29 mouse cellular contexts compared by ENCODE assay signal in the genomic region with DNA sequence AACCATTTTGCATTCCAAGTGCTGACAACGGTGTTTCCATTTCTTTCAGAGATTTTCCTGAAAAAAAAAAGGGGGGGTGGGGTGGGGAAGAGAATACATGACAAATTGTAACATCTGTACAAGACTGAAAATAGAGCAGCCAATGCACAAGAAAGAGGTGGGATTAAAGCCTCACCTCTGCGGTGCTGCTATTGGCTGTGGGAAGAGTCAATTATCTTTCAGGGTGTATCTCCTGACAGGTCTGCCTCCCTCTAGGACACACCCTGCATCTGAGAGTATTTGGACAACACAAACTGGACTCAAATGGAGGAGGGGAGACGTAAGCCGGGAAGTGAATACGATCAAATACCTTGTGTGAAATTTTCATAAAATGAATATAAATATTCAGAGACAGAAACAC. TPM values are rescaled to one million over a fixed set of nuclear protein-coding genes. Genes with fewer than 3 reads are reported as not detected.
DNase-seq lines count a peak whose midpoint lies in the region; ATAC-seq and TF ChIP-seq lines count a peak whose summit lies in the region.
"Had no signal": no experiment of that assay in that cellular context is flagged by ENCODE, and none has a peak within 500 bp of the region (broad histone marks: within the 10 kb centered on the region; RNA-seq: fewer than 3 reads in every experiment).

No protein-coding gene starts in this region.

- H3K36me3 ChIP-seq in liver, postnatal 0 days (replicated peaks; ENCODE audit: insufficient read depth, low read length) = peaks cover 68% of the 10 kb centered on the region
- peaks cover 15 to 37% of the 10 kb centered on the region in 2 experiments for H3K36me3 ChIP-seq in MEL (ENCODE audit: control insufficient read depth in 1 of 2, insufficient read depth in 2 of 2, low read length in 2 of 2)
- peaks cover 71% of the 10 kb centered on the region for H3K36me3 ChIP-seq in kidney, embryonic 14.5 days (ENCODE audit: control insufficient read depth, insufficient read depth, low read length)

- peaks cover 25% of the 10 kb centered on the region for H3K79me2 ChIP-seq in MEL (ENCODE audit: control insufficient read depth, insufficient read depth, low read length, poor library complexity)

- peaks cover 11% of the 10 kb centered on the region; the same call in 1 of the 2 replicates for H3K9me3 ChIP-seq in liver, postnatal 0 days (ENCODE audit: low read length)
- H3K9me3 ChIP-seq in MEL (replicated peaks; ENCODE audit: insufficient read depth, low read length) = no peaks in the 10 kb centered on the region
- H3K9me3 ChIP-seq in kidney, embryonic 14.5 days (ENCODE audit: control insufficient read depth, low read length) = peaks cover 3% of the 10 kb centered on the region; the same call in 1 of the 2 replicates
- H3K9me3 ChIP-seq: heart, embryonic 15.5 days; intestine, embryonic 15.5 days had no signal

- no peak overlapping the region for H3K4me3 ChIP-seq in liver, postnatal 0 days (ENCODE audit: low read depth, low read length)
- no peak overlapping the region for H3K4me3 ChIP-seq in MEL (ENCODE audit: control insufficient read depth in 1 of 2, insufficient read depth in 1 of 2, low read depth in 2 of 2, low read length in 2 of 2)
- H3K4me3 ChIP-seq in kidney, embryonic 14.5 days (ENCODE audit: low read length) = no peak overlapping the region
- H3K4me3 ChIP-seq: embryonic facial prominence, embryonic 15.5 days; erythroblast, embryonic 14.5 days; forebrain, embryonic 10.5 days; heart, adult 2 months; heart, embryonic 15.5 days; intestine, embryonic 15.5 days had no signal

- H3K27ac ChIP-seq in liver, postnatal 0 days (ENCODE audit: low read depth) = no peak overlapping the region
- no peak overlapping the region for H3K27ac ChIP-seq in MEL (ENCODE audit: control insufficient read depth, low read depth, low read length)
- no peak overlapping the region for H3K27ac ChIP-seq in kidney, embryonic 14.5 days (ENCODE audit: low read depth, low read length)
- H3K27ac ChIP-seq: embryonic facial prominence, embryonic 15.5 days; forebrain, embryonic 10.5 days; heart, adult 2 months; heart, embryonic 15.5 days; hindbrain, embryonic 14.5 days; intestine, embryonic 15.5 days had no signal

- no peak for TF ChIP-seq EP300 in liver, postnatal 0 days (IDR thresholded peaks at IDR 0.05; ENCODE audit: low read depth)
- no peak for TF ChIP-seq EP300 in MEL (IDR thresholded peaks at IDR 0.05; ENCODE audit: low read depth in 1 of 2, low read length in 2 of 2)

- DNase-seq in liver (peak; percentile 45), MEL (ENCODE audit: low read depth, low spot score) (peak; percentile 18), MN1 (ENCODE audit: low spot score) (no peak)
- DNase-seq in liver, postnatal 0 days = no peak
- peak; percentile 47 for DNase-seq in c-Kit-positive CD71-positive TER-119-positive erythroid progenitor cells, embryonic 14.5 days (ENCODE audit: low spot score)
- no peak for DNase-seq in layer of hippocampus, adult 9-10 months (ENCODE audit: low spot score)
- DNase-seq: adrenal gland, adult 2 months; adrenal gland, postnatal 25 days; B cell, adult 2 months; cerebellum, adult 11 months; cerebellum, adult 8-10 months; cerebellum, postnatal 14 days; embryo, embryonic 11 days; gastrocnemius, postnatal 10 days; heart, adult 2 months; heart, postnatal 14 days had no signal

- H3K27me3 ChIP-seq in liver, postnatal 0 days (ENCODE audit: insufficient read depth, low read length) = no peaks in the 10 kb centered on the region
- no peaks in the 10 kb centered on the region for H3K27me3 ChIP-seq in MEL (ENCODE audit: control insufficient read depth in 1 of 2, insufficient read depth in 2 of 2, low read length in 2 of 2)
- H3K27me3 ChIP-seq in kidney, embryonic 14.5 days (ENCODE audit: control insufficient read depth, insufficient read depth, low read length) = no peaks in the 10 kb centered on the region
- H3K27me3 ChIP-seq: embryonic facial prominence, embryonic 15.5 days; heart, embryonic 15.5 days; intestine, embryonic 15.5 days had no signal

- 93% methylated on average over 5 of the region's 5 CpGs for WGBS in liver, postnatal 0 days (ENCODE audit: insufficient replicate concordance)
- WGBS in kidney, embryonic 14.5 days = 97% methylated on average over 5 of the region's 5 CpGs

- H3K9ac ChIP-seq in liver, postnatal 0 days (replicated peaks) = no peak overlapping the region
- no peak overlapping the region for H3K9ac ChIP-seq in MEL (ENCODE audit: control insufficient read depth, low read depth, low read length, poor library complexity, severe bottlenecking)
- H3K9ac ChIP-seq in kidney, embryonic 14.5 days (ENCODE audit: low read depth, low read length) = no peak overlapping the region
- H3K9ac ChIP-seq: embryonic facial prominence, embryonic 15.5 days; heart, embryonic 15.5 days; hindbrain, embryonic 14.5 days; intestine, embryonic 15.5 days had no signal

- H3K4me2 ChIP-seq in liver, postnatal 0 days (ENCODE audit: low read depth, low read length) = no peak overlapping the region
- no peak overlapping the region for H3K4me2 ChIP-seq in kidney, embryonic 14.5 days (replicated peaks; ENCODE audit: low read depth, low read length)
- H3K4me2 ChIP-seq: embryonic facial prominence, embryonic 15.5 days; heart, embryonic 11.5 days; heart, embryonic 15.5 days; hindbrain, embryonic 14.5 days; intestine, embryonic 15.5 days had no signal

- H3K4me1 ChIP-seq in liver, postnatal 0 days (ENCODE audit: insufficient read depth) = peaks cover 16% of the 10 kb centered on the region
- peaks cover 0 to 3% of the 10 kb centered on the region in 2 experiments; a peak in 2 of 4 replicates for H3K4me1 ChIP-seq in MEL (ENCODE audit: control insufficient read depth in 1 of 2, insufficient read depth in 2 of 2, low read length in 2 of 2)
- H3K4me1 ChIP-seq in kidney, embryonic 14.5 days (ENCODE audit: control insufficient read depth, insufficient read depth, low read length) = peaks cover 12% of the 10 kb centered on the region

- TF ChIP-seq POLR2A in MEL (IDR thresholded peaks at IDR 0.05; ENCODE audit: control insufficient read depth in 1 of 2, insufficient read depth in 1 of 2, low read depth in 1 of 2, low read length in 2 of 2, poor library complexity in 1 of 2) = no peak

- TF ChIP-seq CTCF in liver, postnatal 0 days (IDR thresholded peaks at IDR 0.05; ENCODE audit: low read depth) = no peak
- TF ChIP-seq CTCF in MEL (IDR thresholded peaks at IDR 0.05 in 2 of 3, conservative IDR thresholded peaks at IDR 0.05 in 1 of 3; ENCODE audit: control insufficient read depth in 1 of 3, insufficient read depth in 1 of 3, low read depth in 2 of 3, low read length in 3 of 3, poor library complexity in 1 of 3, severe bottlenecking in 1 of 3) = no peak

- ATAC-seq in liver, postnatal 0 days = no peak
- ATAC-seq in kidney, embryonic 14.5 days (ENCODE audit: low FRiP score, low TSS enrichment) = no peak
- ATAC-seq: CD4-positive, CD25-positive, alpha-beta regulatory T cell, adult 4 months; forebrain, embryonic 14.5 days; intestine, embryonic 15.5 days had no signal

- TF ChIP-seq RAD21 in MEL (IDR thresholded peaks at IDR 0.05; ENCODE audit: low read depth, low read length) = no peak

TF ChIP-seq in MEL, 35 proteins besides CTCF, POLR2A, EP300 and RAD21:
- TF ChIP-seq GABPA (IDR thresholded peaks at IDR 0.05; ENCODE audit: low read depth, low read length) (no peak), CHD2 (IDR thresholded peaks at IDR 0.05; ENCODE audit: low read length) (no peak), MEF2A (IDR thresholded peaks at IDR 0.05; ENCODE audit: extremely low read depth, insufficient replicate concordance, low read depth, low read length, poor library complexity, severe bottlenecking) (no peak), JUND (IDR thresholded peaks at IDR 0.05; ENCODE audit: low read depth, low read length) (no peak), NELFE (IDR thresholded peaks at IDR 0.05; ENCODE audit: low read depth, low read length) (no peak), TAL1 (IDR thresholded peaks at IDR 0.05; ENCODE audit: low read length) (no peak)

RNA-seq across cellular contexts. Expression of a gene that starts 4.4 kb away (rescaled TPM):
- polyA plus RNA-seq in liver, postnatal 0 days (2015; fragmentation: Nextera tagmentation; extraction: Ambion mirVana) = 128 and 136 TPM in 2 replicates
- total RNA-seq in MEL (2012; rRNA removed) = 175 and 194 TPM in 2 replicates
- polyA plus RNA-seq in MEL (2012; ENCODE audit: insufficient read depth in 1 of 2, insufficient read length in 2 of 2, low read depth in 1 of 2, low replicate concordance in 2 of 2, missing spikeins in 1 of 2) = 100 to 1,000 TPM in 1 of 2 experiments, not detected in 1; 235 TPM
- polyA plus RNA-seq in kidney, embryonic 14.5 days (2014; fragmentation: Nextera tagmentation; extraction: Ambion mirVana) = 235 and 248 TPM in 2 replicates

RNA-seq across cellular contexts. Expression of a gene that starts 4.6 kb away (rescaled TPM):
- 46.6 and 49.3 TPM in 2 replicates for polyA plus RNA-seq in liver, postnatal 0 days (2015; fragmentation: Nextera tagmentation; extraction: Ambion mirVana)
- 38.5 and 39.1 TPM in 2 replicates for total RNA-seq in MEL (2012; rRNA removed)
- polyA plus RNA-seq in MEL (2012; ENCODE audit: insufficient read depth in 1 of 2, insufficient read length in 2 of 2, low read depth in 1 of 2, low replicate concordance in 2 of 2, missing spikeins in 1 of 2) = 10 to 100 TPM in 1 of 2 experiments, not detected in 1; 34.7 TPM
- 113 and 137 TPM in 2 replicates for polyA plus RNA-seq in kidney, embryonic 14.5 days (2014; fragmentation: Nextera tagmentation; extraction: Ambion mirVana)

RNA-seq across cellular contexts. Expression of a gene that starts 23.8 kb away (rescaled TPM):
- 0.65 and 1.2 TPM in 2 replicates for polyA plus RNA-seq in liver, postnatal 0 days (2015; fragmentation: Nextera tagmentation; extraction: Ambion mirVana)
- 1.4 TPM in 1 of 2 replicates, not detected in the other for total RNA-seq in MEL (2012; rRNA removed)
- under 1 TPM in 1 of 2 experiments, not detected in 1; 0.19 TPM for polyA plus RNA-seq in MEL (2012; ENCODE audit: insufficient read depth in 1 of 2, insufficient read length in 2 of 2, low read depth in 1 of 2, low replicate concordance in 2 of 2, missing spikeins in 1 of 2)
- not detected in 2 replicates for polyA plus RNA-seq in kidney, embryonic 14.5 days (2014; fragmentation: Nextera tagmentation; extraction: Ambion mirVana)
- total RNA-seq: common myeloid progenitor, adult 5-6 weeks; gastrocnemius, postnatal 10 days; hematopoietic stem cell, adult 5-6 weeks had no signal
- polyA plus RNA-seq: CD4-positive, CD25-positive, alpha-beta regulatory T cell, adult 4 months; embryonic facial prominence, embryonic 11.5 days; embryonic facial prominence, embryonic 15.5 days; erythroblast, embryonic 14.5 days; forebrain, embryonic 10.5 days; forebrain, embryonic 14.5 days; hindbrain, embryonic 14.5 days had no signal

RNA-seq across cellular contexts. Expression of a gene that starts 27.1 kb away (rescaled TPM):
- polyA plus RNA-seq in liver, postnatal 0 days (2015; fragmentation: Nextera tagmentation; extraction: Ambion mirVana) = 18.2 and 19.4 TPM in 2 replicates
- total RNA-seq in MEL (2012; rRNA removed) = 54.9 and 56.6 TPM in 2 replicates
- polyA plus RNA-seq in MEL (2012; ENCODE audit: insufficient read depth in 1 of 2, insufficient read length in 2 of 2, low read depth in 1 of 2, low replicate concordance in 2 of 2, missing spikeins in 1 of 2) = 10 to 100 TPM in 1 of 2 experiments, not detected in 1; 72.6 TPM
- polyA plus RNA-seq in kidney, embryonic 14.5 days (2014; fragmentation: Nextera tagmentation; extraction: Ambion mirVana) = 58.6 and 103 TPM in 2 replicates

Comparison
In these comparisons a context has a peak if more than half of its experiments do, and no peak if none do; other contexts are left out.
1. DNase-seq: peak in liver (single experiment), MEL (single experiment) and c-Kit-positive CD71-positive TER-119-positive erythroid progenitor cells, embryonic 14.5 days (single experiment); none in liver, postnatal 0 days (single experiment), MN1 (single experiment) and layer of hippocampus, adult 9-10 months (single experiment).